ENCODE assay signal across 21 mouse cellular contexts in genomic region chr5:134284921-134285320, GRCm38 (mm10). TPM values are rescaled to one million over a fixed set of nuclear protein-coding genes. Genes with fewer than 3 reads are reported as not detected.
DNase-seq lines count a peak whose midpoint lies in the region; ATAC-seq lines count a peak whose summit lies in the region.
"Had no signal": no experiment of that assay in that cellular context is flagged by ENCODE, and none has a peak within 500 bp of the region (broad histone marks: within the 10 kb centered on the region; RNA-seq: fewer than 3 reads in every experiment).

No protein-coding gene starts in this region.

- H3K4me3 ChIP-seq in hindbrain, embryonic 11.5 days (ENCODE audit: low read depth, low read length): no peak overlapping the region
- H3K4me3 ChIP-seq: embryonic facial prominence, embryonic 12.5 days; forebrain, embryonic 12.5 days; gastrocnemius, adult 2 months; heart, embryonic 12.5 days; hindbrain, embryonic 10.5 days had no signal

- no peak overlapping the region for H3K4me2 ChIP-seq in hindbrain, embryonic 11.5 days (replicated peaks; ENCODE audit: low read depth, low read length)
- H3K4me2 ChIP-seq: embryonic facial prominence, embryonic 12.5 days; forebrain, embryonic 12.5 days; heart, embryonic 12.5 days had no signal

- no peak overlapping the region for H3K27ac ChIP-seq in hindbrain, embryonic 11.5 days (ENCODE audit: low read depth, low read length)
- H3K27ac ChIP-seq: embryonic facial prominence, embryonic 12.5 days; forebrain, embryonic 12.5 days; gastrocnemius, adult 2 months; hindbrain, embryonic 10.5 days had no signal

- no peak overlapping the region for H3K9ac ChIP-seq in hindbrain, embryonic 11.5 days (ENCODE audit: low read depth, low read length)
- H3K9ac ChIP-seq: embryonic facial prominence, embryonic 12.5 days; forebrain, embryonic 12.5 days; heart, embryonic 12.5 days had no signal

- H3K27me3 ChIP-seq in hindbrain, embryonic 11.5 days (ENCODE audit: control insufficient read depth, insufficient read depth, low read length): no peaks in the 10 kb centered on the region
- H3K27me3 ChIP-seq: embryonic facial prominence, embryonic 12.5 days; forebrain, embryonic 12.5 days; heart, embryonic 12.5 days had no signal

- 98% methylated on average over 12 of the region's 12 CpGs for whole genome bisulfite sequencing in hindbrain, embryonic 11.5 days

- H3K36me3 ChIP-seq in hindbrain, embryonic 11.5 days (ENCODE audit: control insufficient read depth, insufficient read depth, low read length): peaks cover 26% of the 10 kb centered on the region; the same call in 1 of the 2 replicates

- no peaks in the 10 kb centered on the region for H3K9me3 ChIP-seq in hindbrain, embryonic 11.5 days (ENCODE audit: control insufficient read depth, low read length)
- H3K9me3 ChIP-seq: embryonic facial prominence, embryonic 12.5 days; forebrain, embryonic 12.5 days; G1E; heart, embryonic 12.5 days; hindbrain, embryonic 10.5 days had no signal

- no peaks in the 10 kb centered on the region for H3K4me1 ChIP-seq in hindbrain, embryonic 11.5 days (replicated peaks; ENCODE audit: control insufficient read depth, insufficient read depth, low read length)
- H3K4me1 ChIP-seq: embryonic facial prominence, embryonic 12.5 days; forebrain, embryonic 12.5 days; heart, embryonic 12.5 days; hindbrain, embryonic 10.5 days had no signal

- peak; percentile 72 for ATAC-seq in frontal cortex, adult (ENCODE audit: low TSS enrichment)
- ATAC-seq in hindbrain, embryonic 11.5 days (ENCODE audit: low FRiP score): no peak
- ATAC-seq: CD4-positive, CD25-positive, alpha-beta regulatory T cell, adult 4 months; forebrain, embryonic 16.5 days had no signal

- DNase-seq in frontal cortex, postnatal 25 days (ENCODE audit: low spot score in 2 of 2): no peak
- peak; percentile 34 to 43 for DNase-seq in right cerebral cortex, adult 2 months (ENCODE audit: low spot score in 2 of 2)
- DNase-seq in right cerebral cortex, postnatal 4 days: no peak
- DNase-seq in right cerebral cortex, postnatal 14 days: peak; percentile 31
- no peak for DNase-seq in layer of hippocampus, postnatal 10 days (ENCODE audit: low spot score in 2 of 2)
- no peak for DNase-seq in hindbrain, embryonic 11.5 days (ENCODE audit: low spot score)
- DNase-seq: adrenal gland, adult 8-10 months; B cell, adult 2 months; cerebellum, adult 11-12 months; cerebellum, adult 9-10 months; cerebellum, postnatal 25 days; gastrocnemius, adult 2 months; gastrocnemius, postnatal 25 days had no signal

RNA-seq across cellular contexts. Expression of gene Gtf2i, which starts 29.6 kb away (rescaled TPM):
- 100 to 1,000 TPM; 188 to 206 TPM for total RNA-seq in layer of hippocampus, postnatal 10 days (2021)
- polyA plus RNA-seq in hindbrain, embryonic 11.5 days (2014; fragmentation: Nextera tagmentation; extraction: Ambion mirVana): 178 and 181 TPM in 2 replicates

RNA-seq across cellular contexts. Expression of gene Ncf1, which starts 55.5 kb away (rescaled TPM):
- 1 to 10 TPM; 5.5 to 5.9 TPM for total RNA-seq in layer of hippocampus, postnatal 10 days (2021)
- polyA plus RNA-seq in hindbrain, embryonic 11.5 days (2014; fragmentation: Nextera tagmentation; extraction: Ambion mirVana): 3.2 and 4.0 TPM in 2 replicates

Comparison
In these comparisons a context has a peak if more than half of its experiments do, and no peak if none do; other contexts are left out.
1. DNase-seq: peak in right cerebral cortex, adult 2 months (2 of 2) and right cerebral cortex, postnatal 14 days (single experiment); none in frontal cortex, postnatal 25 days (0 of 2), right cerebral cortex, postnatal 4 days (single experiment), layer of hippocampus, postnatal 10 days (0 of 2) and hindbrain, embryonic 11.5 days (single experiment).